Comparison of ENCODE assay signal across 15 mouse cellular contexts in genomic region chr10:62358827-62359226, GRCm38 (mm10). TPM values are rescaled to one million over a fixed set of nuclear protein-coding genes. Genes with fewer than 3 reads are reported as not detected.
A peak's percentile ranks its signal among the peaks of the same experiment; 100 is the strongest.
DNase-seq lines count a peak whose midpoint lies in the region; ATAC-seq and TF ChIP-seq lines count a peak whose summit lies in the region.
"Had no signal": no experiment of that assay in that cellular context is flagged by ENCODE, and none has a peak within 500 bp of the region (broad histone marks: within the 10 kb centered on the region; RNA-seq: fewer than 3 reads in every experiment).

No protein-coding gene starts in this region.

- H3K4me2 ChIP-seq in lung, embryonic 14.5 days = no peak overlapping the region
- H3K4me2 ChIP-seq: embryonic facial prominence, embryonic 12.5 days; forebrain, embryonic 12.5 days; liver, embryonic 15.5 days had no signal

- H3K27ac ChIP-seq in lung, embryonic 14.5 days (ENCODE audit: low read depth) = no peak overlapping the region
- H3K27ac ChIP-seq in embryonic fibroblast, embryonic 13.5 days (ENCODE audit: insufficient read depth, low read length) = no peak overlapping the region
- no peak overlapping the region for H3K27ac ChIP-seq in left cerebral cortex, adult 2 months
- H3K27ac ChIP-seq: embryonic facial prominence, embryonic 12.5 days; forebrain, embryonic 12.5 days had no signal

- TF ChIP-seq POLR2A in embryonic fibroblast, embryonic 13.5 days (IDR thresholded peaks at IDR 0.05; ENCODE audit: low read depth, low read length) = no peak

- H3K27me3 ChIP-seq in lung, embryonic 14.5 days (ENCODE audit: insufficient read depth, low read length) = no peaks in the 10 kb centered on the region
- H3K27me3 ChIP-seq: embryonic facial prominence, embryonic 12.5 days; forebrain, embryonic 12.5 days; liver, embryonic 15.5 days had no signal

- ATAC-seq in CD4-positive, CD25-positive, alpha-beta regulatory T cell, adult 4 months = no peak
- no peak for ATAC-seq in lung, embryonic 14.5 days (ENCODE audit: insufficient read depth)

- intact Hi-C loops in left cerebral cortex, adult 2 months (cut with DNase I) = no loop called here

- H3K4me3 ChIP-seq in lung, embryonic 14.5 days (ENCODE audit: low read depth, low read length) = no peak overlapping the region
- H3K4me3 ChIP-seq in embryonic fibroblast, embryonic 13.5 days (ENCODE audit: insufficient read depth, low read length) = no peak overlapping the region
- H3K4me3 ChIP-seq in left cerebral cortex, adult 2 months = no peak overlapping the region
- H3K4me3 ChIP-seq: embryonic facial prominence, embryonic 12.5 days; forebrain, embryonic 12.5 days; liver, embryonic 15.5 days; myocyte had no signal

- TF ChIP-seq CTCF in lung, embryonic 14.5 days (IDR thresholded peaks at IDR 0.05; ENCODE audit: low read depth) = peak; percentile 16; the same call in 1 of the 2 replicates
- peak; percentile 24; the same call in 1 of the 2 replicates for TF ChIP-seq CTCF in embryonic fibroblast, embryonic 13.5 days (IDR thresholded peaks at IDR 0.05; ENCODE audit: borderline replicate concordance, insufficient read depth, low read length)
- no peak; the same call in 1 of the 2 replicates for TF ChIP-seq CTCF in left cerebral cortex, adult 2 months (IDR thresholded peaks at IDR 0.05)

- H3K9ac ChIP-seq in lung, embryonic 14.5 days = no peak overlapping the region
- H3K9ac ChIP-seq: embryonic facial prominence, embryonic 12.5 days; forebrain, embryonic 12.5 days; liver, embryonic 15.5 days had no signal

- H3K9me3 ChIP-seq in lung, embryonic 14.5 days (ENCODE audit: low read depth, low read length) = no peaks in the 10 kb centered on the region
- H3K9me3 ChIP-seq: embryonic facial prominence, embryonic 12.5 days; forebrain, embryonic 12.5 days; liver, embryonic 15.5 days had no signal

- H3K4me1 ChIP-seq in lung, embryonic 14.5 days (ENCODE audit: insufficient read depth) = no peaks in the 10 kb centered on the region
- H3K4me1 ChIP-seq in embryonic fibroblast, embryonic 13.5 days (ENCODE audit: control insufficient read depth, insufficient read depth, low read length) = no peaks in the 10 kb centered on the region
- H3K4me1 ChIP-seq: embryonic facial prominence, embryonic 12.5 days; forebrain, embryonic 12.5 days had no signal

- peak; percentile 62 for DNase-seq in CD4-positive, CD25-positive, alpha-beta regulatory T cell, adult 2 months (ENCODE audit: low read depth, low spot score)
- no peak for DNase-seq in lung, embryonic 14.5 days
- DNase-seq in lung, adult 18-20 months = no peak
- DNase-seq in thymus, postnatal 36 days = peak; percentile 23 to 25
- DNase-seq in left cerebral cortex, adult 2 months (ENCODE audit: extremely low spot score in 1 of 2, low spot score in 2 of 2) = no peak
- DNase-seq in ovary, postnatal 10 days (ENCODE audit: low spot score) = no peak
- DNase-seq: cerebellum, adult 9-10 months; gastrocnemius, postnatal 25 days; kidney, postnatal 4 days had no signal

- H3K36me3 ChIP-seq in lung, embryonic 14.5 days (ENCODE audit: insufficient read depth) = no peaks in the 10 kb centered on the region
- H3K36me3 ChIP-seq: embryonic facial prominence, embryonic 12.5 days; forebrain, embryonic 12.5 days; liver, embryonic 15.5 days had no signal

- 88% methylated on average over 7 of the region's 7 CpGs for WGBS in lung, embryonic 14.5 days

RNA-seq across cellular contexts. Expression of gene Hk1, which starts 20.9 kb away (rescaled TPM):
- polyA plus RNA-seq in CD4-positive, CD25-positive, alpha-beta regulatory T cell, adult 4 months (2017; shearing (Covaris generic)) = 100 to 1,000 TPM in 1 of 2 experiments, 10 to 100 TPM in 1; 69.6 to 103 TPM
- polyA plus RNA-seq in lung, embryonic 14.5 days (2014; fragmentation: Nextera tagmentation; extraction: Ambion mirVana) = 20.9 and 22.4 TPM in 2 replicates
- 45.3 and 56.5 TPM in 2 replicates for polyA plus RNA-seq in embryonic fibroblast, embryonic 13.5 days (2011; ENCODE audit: insufficient read length, low read depth, missing spikeins)
- 100 to 1,000 TPM; 298 to 310 TPM for total RNA-seq in left cerebral cortex, adult 2 months (2021)

Comparison
In these comparisons a context has a peak if more than half of its experiments do, and no peak if none do; other contexts are left out.
1. DNase-seq: peak in CD4-positive, CD25-positive, alpha-beta regulatory T cell, adult 2 months (single experiment) and thymus, postnatal 36 days (2 of 2); none in lung, embryonic 14.5 days (single experiment), lung, adult 18-20 months (0 of 2), left cerebral cortex, adult 2 months (0 of 2) and ovary, postnatal 10 days (single experiment).